Mouse (Mus musculus) testis, postnatal 14 days (tissue): Measurements from ENCODE around the gene Nceh1.

ENCODE experiments used
- DNase-seq: peaks from one replicate; pipeline ENCODE4 v3.0.0; 2021; ENCODE audit warnings: low spot score

Nceh1 gene

GRCm38 (mm10) chr3:27190865-27191264, 8.1 kb downstream of the Nceh1 start:
- no peak for DNase-seq

GRCm38 (mm10) chr3:27191856-27192255, 9.1 kb downstream of the Nceh1 start:
- no peak for DNase-seq

- DNase-seq: no peak
These were observed 11.1 kb downstream of the Nceh1 start for GRCm38 (mm10) chr3:27193844-27194317.

GRCm38 (mm10) chr3:27195153-27195552, 12.4 kb downstream of the Nceh1 start:
- DNase-seq: no peak

GRCm38 (mm10) chr3:27195573-27196227, 12.9 kb downstream of the Nceh1 start:
- no peak for DNase-seq

GRCm38 (mm10) chr3:27196529-27196928, 13.8 kb downstream of the Nceh1 start:
- DNase-seq: no peak

GRCm38 (mm10) chr3:27197816-27198215, 15.1 kb downstream of the Nceh1 start:
- no peak for DNase-seq

- no peak for DNase-seq
These were observed 16.4 kb downstream of the Nceh1 start for GRCm38 (mm10) chr3:27199120-27199519.

GRCm38 (mm10) chr3:27201728-27202411, 19.1 kb downstream of the Nceh1 start:
- DNase-seq: no peak

GRCm38 (mm10) chr3:27205068-27205467, 22.3 kb downstream of the Nceh1 start:
- DNase-seq: no peak

GRCm38 (mm10) chr3:27205514-27206220, 22.9 kb downstream of the Nceh1 start:
- DNase-seq: no peak

GRCm38 (mm10) chr3:27206221-27206560, 23.4 kb downstream of the Nceh1 start:
- DNase-seq: no peak

- no peak for DNase-seq
These were observed 23.8 kb downstream of the Nceh1 start for GRCm38 (mm10) chr3:27206577-27206976.

GRCm38 (mm10) chr3:27209707-27210106, 26.9 kb downstream of the Nceh1 start:
- DNase-seq: no peak

- no peak for DNase-seq
These were observed 27.5 kb downstream of the Nceh1 start for GRCm38 (mm10) chr3:27210271-27210670.

GRCm38 (mm10) chr3:27214016-27214816, 31.5 kb downstream of the Nceh1 start:
- DNase-seq: no peak

- DNase-seq: no peak
These were observed 34.6 kb downstream of the Nceh1 start for GRCm38 (mm10) chr3:27217331-27217730.

- DNase-seq: no peak
These were observed 35.8 kb downstream of the Nceh1 start for GRCm38 (mm10) chr3:27218604-27219003.

- DNase-seq: no peak
These were observed 39.3 kb downstream of the Nceh1 start for GRCm38 (mm10) chr3:27222052-27222451.

GRCm38 (mm10) chr3:27222488-27222887, 39.7 kb downstream of the Nceh1 start:
- no peak for DNase-seq

GRCm38 (mm10) chr3:27227629-27228453, 45.1 kb downstream of the Nceh1 start:
- DNase-seq: no peak
